Mouse (Mus musculus) embryonic facial prominence, embryonic 12.5 days (tissue): ENCODE measurements around the gene Snapc4. TPM values are rescaled to one million over a fixed set of nuclear protein-coding genes. Genes with fewer than 3 reads are reported as not detected.

Experiments
- ATAC-seq: fragments of 200-750 bp; cut with Nextera tagmentation; 2 replicates; pipeline ENCODE4 v1.8.0; 2017; ENCODE audit not compliant: insufficient number of reproducible peaks, insufficient read depth, low FRiP score, low TSS enrichment
- H3K27ac ChIP-seq: fragments of 300-500 bp; sonication (generic); 2 replicates; pipeline ENCODE4 v1.5.1; 2016; ENCODE audit warnings: mild to moderate bottlenecking
- H3K27me3 ChIP-seq: fragments of 300-500 bp; sonication (generic); 2 replicates; pipeline ENCODE4 v1.6.1; 2016; ENCODE audit warnings: mild to moderate bottlenecking, moderate library complexity
- H3K36me3 ChIP-seq: fragments of 300-500 bp; sonication (generic); 2 replicates; pipeline ENCODE4 v1.6.1; 2016; ENCODE audit warnings: mild to moderate bottlenecking
- H3K4me1 ChIP-seq: fragments of 300-500 bp; sonication (generic); 2 replicates; pipeline ENCODE4 v1.6.1; 2016
- H3K4me2 ChIP-seq: fragments of 300-500 bp; sonication (generic); replicated peaks from 2 replicates; pipeline ENCODE4 v1.6.1; 2016; ENCODE audit warnings: mild to moderate bottlenecking, moderate library complexity
- H3K4me3 ChIP-seq: fragments of 300-500 bp; sonication (generic); 2 replicates; pipeline ENCODE4 v1.5.1; 2016; ENCODE audit warnings: mild to moderate bottlenecking
- H3K9ac ChIP-seq: fragments of 300-500 bp; sonication (generic); 2 replicates; pipeline ENCODE4 v1.6.1; 2016; ENCODE audit warnings: mild to moderate bottlenecking, moderate library complexity
- H3K9me3 ChIP-seq: fragments of 300-500 bp; sonication (generic); 2 replicates; pipeline ENCODE4 v1.6.1; 2016; ENCODE audit warnings: mild to moderate bottlenecking, moderate library complexity
- WGBS: fragments of 180-500 bp; shearing (Covaris S2); methylation state at CpG from one replicate; pipeline ENCODE4 v1.1.7; 2016; 5-methylcytosine and 5-hydroxymethylcytosine counted together
- polyA plus RNA-seq: library from polyadenylated mRNA; unstranded; fragments of >200 nt; fragmentation: Nextera tagmentation; extraction: Ambion mirVana; gene quantifications from 2 replicates; pipeline ENCODE4 v1.2.1, GENCODE M21; 2016

Snapc4 gene
- polyA plus RNA-seq, 1 experiment from 2014 or later = 39.2 TPM

GRCm38 (mm10) chr2:26372396-26372795 lies 8.1 kb downstream of the Snapc4 start:
- Histone ChIP-seq H3K36me3 (peaks cover 96% of the 10 kb centered on the region), H3K9ac (no peak overlapping the region), H3K4me2 (no peak overlapping the region), H3K4me1 (no peaks in the 10 kb centered on the region), H3K4me3 (no peak overlapping the region), H3K27ac (no peak overlapping the region), H3K27me3 (no peaks in the 10 kb centered on the region), H3K9me3 (no peaks in the 10 kb centered on the region)
- WGBS = 93% methylated on average over 8 of the region's 8 CpGs
- no peak for ATAC-seq

DNA sequence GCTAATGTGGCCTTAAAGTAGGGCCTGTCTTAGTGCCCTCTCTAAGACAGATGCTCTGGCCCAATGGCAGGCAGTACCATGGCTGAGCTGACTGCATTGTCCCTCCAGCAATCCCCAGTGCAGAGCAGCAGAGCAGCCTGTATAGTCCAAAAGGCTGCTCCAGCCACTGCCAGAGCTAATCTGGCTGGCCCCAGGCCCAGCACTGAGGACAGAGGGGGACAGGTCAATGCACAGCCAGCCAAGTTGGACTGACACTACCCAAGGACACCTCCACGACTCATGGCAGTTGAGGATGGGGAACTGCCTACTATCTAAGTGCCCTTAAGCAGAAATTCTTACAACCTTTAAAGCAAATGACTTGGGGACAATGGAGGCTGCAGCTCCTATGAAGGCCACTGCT lies 11.9 kb downstream of the Snapc4 start:
- peaks cover 94% of the 10 kb centered on the region for H3K36me3 ChIP-seq

DNA sequence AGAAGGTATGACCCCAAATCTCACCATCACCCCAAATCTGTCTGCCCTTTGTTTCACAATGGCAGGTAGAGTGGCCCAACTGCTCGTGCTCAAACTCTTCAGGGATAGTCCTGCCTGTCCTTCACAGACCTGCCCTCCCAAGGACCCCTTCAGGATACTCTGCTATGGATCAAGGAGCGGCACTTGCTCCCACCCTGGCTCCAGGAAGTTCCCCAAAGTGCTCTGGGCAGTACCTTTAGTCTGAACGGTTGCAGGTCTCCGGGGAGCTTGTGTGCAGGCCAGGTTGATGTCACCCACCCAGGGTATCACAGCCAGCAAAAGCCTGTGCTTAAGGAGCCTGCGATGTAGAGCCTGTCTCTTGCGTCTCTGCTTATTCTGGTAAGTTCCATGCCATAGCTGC lies 12.5 kb downstream of the Snapc4 start:
- Histone ChIP-seq H3K4me3 (no peak overlapping the region), H3K9me3 (no peaks in the 10 kb centered on the region), H3K9ac (no peak overlapping the region), H3K4me2 (no peak overlapping the region), H3K36me3 (peaks cover 94% of the 10 kb centered on the region), H3K27me3 (no peaks in the 10 kb centered on the region), H3K27ac (no peak overlapping the region), H3K4me1 (no peaks in the 10 kb centered on the region)
- 89% methylated on average over 6 of the region's 6 CpGs for WGBS
- ATAC-seq = no peak

More for the DNA sequence above, 11.9 kb downstream of the Snapc4 start:
- Histone ChIP-seq H3K4me1 (no peaks in the 10 kb centered on the region), H3K27me3 (no peaks in the 10 kb centered on the region), H3K9me3 (no peaks in the 10 kb centered on the region), H3K4me2 (no peak overlapping the region), H3K9ac (no peak overlapping the region), H3K4me3 (no peak overlapping the region), H3K27ac (no peak overlapping the region)
- 95% methylated on average over 1 of the region's 1 CpGs for WGBS
- no peak; the same call in 1 of the 2 replicates for ATAC-seq

DNA sequence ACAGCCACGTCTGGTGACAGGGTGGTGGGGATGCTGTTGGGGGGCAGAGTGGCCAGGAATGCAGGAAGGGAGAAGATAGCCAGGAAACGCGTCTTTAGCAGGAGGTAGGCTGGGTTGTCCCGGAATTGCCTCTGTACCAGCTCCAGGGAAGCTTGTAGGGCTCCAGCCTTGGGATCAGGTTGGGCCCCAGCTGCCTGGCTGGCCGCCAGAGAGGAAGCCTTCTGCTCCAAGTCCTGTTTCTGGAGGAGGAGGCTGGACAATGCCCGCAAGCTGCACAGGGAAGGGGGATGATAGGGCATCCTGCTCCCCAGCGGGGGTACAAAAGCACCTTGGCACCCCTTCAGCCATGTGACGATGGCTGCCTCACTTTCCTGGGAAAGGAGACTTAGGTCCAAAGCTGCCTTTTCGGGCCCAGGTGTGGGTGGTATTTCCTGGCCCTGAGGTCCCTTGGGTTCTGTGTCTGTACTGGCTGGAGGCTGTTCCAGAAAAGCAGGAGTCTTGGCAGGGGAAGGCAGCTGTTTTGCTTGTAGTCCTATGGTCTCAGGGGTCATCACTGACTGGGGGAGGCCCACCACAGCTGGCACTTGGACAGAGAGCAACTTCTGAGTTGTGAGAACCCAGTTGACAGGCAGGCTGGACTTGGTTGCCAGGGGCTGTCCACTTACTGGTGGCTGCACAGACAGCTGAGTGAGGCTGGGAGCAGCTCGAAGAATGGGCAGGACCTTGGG lies 15.6 kb downstream of the Snapc4 start:
- Histone ChIP-seq H3K4me2 (no peak overlapping the region), H3K9ac (no peak overlapping the region), H3K27ac (0 out of 2 replicates have a peak overlapping the region, but pooled peaks have one; percentile 6), H3K4me1 (no peaks in the 10 kb centered on the region), H3K36me3 (peaks cover 73% of the 10 kb centered on the region), H3K9me3 (no peaks in the 10 kb centered on the region), H3K27me3 (no peaks in the 10 kb centered on the region), H3K4me3 (no peak overlapping the region)
- WGBS = 87% methylated on average over 10 of the region's 10 CpGs
- no peak for ATAC-seq

DNA sequence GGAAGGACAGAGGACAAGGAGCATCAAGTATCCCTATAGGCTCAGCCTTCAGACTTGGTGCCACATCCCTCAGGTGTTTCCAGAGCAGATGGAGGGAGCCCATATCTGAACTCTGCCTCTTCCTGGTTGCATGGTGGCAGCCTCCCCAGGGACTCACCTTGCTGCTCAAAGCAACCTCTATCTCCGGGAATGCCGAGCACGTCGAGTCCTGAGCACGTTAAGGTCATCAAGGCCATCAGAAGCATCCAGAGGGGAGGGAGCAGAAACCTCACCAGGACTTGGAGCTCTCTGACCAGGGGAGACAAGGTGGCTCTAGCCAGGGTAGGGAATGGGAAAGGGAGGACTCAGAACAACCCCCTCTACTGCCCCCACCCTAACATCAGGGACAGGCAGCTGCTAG lies 17.0 kb downstream of the Snapc4 start:
- no peak for ATAC-seq
- Histone ChIP-seq H3K27ac (no peak overlapping the region), H3K4me2 (no peak overlapping the region), H3K9ac (no peak overlapping the region), H3K4me3 (no peak overlapping the region), H3K36me3 (peaks cover 59% of the 10 kb centered on the region), H3K9me3 (no peaks in the 10 kb centered on the region), H3K4me1 (no peaks in the 10 kb centered on the region), H3K27me3 (no peaks in the 10 kb centered on the region)
- WGBS = 80% methylated on average over 5 of the region's 5 CpGs

DNA sequence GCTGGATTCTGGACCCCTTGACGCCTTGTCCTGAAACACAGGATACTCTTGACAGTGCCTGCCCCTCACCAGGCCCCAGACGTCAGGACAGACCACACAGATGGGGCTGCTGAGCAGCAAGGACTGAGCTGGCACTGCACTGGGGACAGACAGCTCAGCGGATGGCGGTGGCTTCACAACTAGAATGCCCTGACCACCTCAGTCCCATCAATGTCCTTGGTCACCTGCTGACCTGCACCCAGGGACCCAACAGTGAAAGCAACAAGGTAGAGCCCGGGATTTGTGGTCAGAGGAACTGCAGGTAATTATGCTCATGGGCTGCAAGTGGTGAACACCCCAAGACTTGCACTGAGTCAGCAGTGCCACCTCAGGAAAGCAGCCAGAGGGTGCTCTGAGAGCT lies 17.5 kb downstream of the Snapc4 start:
- Histone ChIP-seq H3K9ac (no peak overlapping the region), H3K9me3 (no peaks in the 10 kb centered on the region), H3K4me3 (no peak overlapping the region), H3K27ac (no peak overlapping the region), H3K4me1 (no peaks in the 10 kb centered on the region), H3K4me2 (no peak overlapping the region), H3K27me3 (no peaks in the 10 kb centered on the region), H3K36me3 (peaks cover 54% of the 10 kb centered on the region)
- no peak for ATAC-seq
- 74% methylated on average over 5 of the region's 5 CpGs for WGBS

DNA sequence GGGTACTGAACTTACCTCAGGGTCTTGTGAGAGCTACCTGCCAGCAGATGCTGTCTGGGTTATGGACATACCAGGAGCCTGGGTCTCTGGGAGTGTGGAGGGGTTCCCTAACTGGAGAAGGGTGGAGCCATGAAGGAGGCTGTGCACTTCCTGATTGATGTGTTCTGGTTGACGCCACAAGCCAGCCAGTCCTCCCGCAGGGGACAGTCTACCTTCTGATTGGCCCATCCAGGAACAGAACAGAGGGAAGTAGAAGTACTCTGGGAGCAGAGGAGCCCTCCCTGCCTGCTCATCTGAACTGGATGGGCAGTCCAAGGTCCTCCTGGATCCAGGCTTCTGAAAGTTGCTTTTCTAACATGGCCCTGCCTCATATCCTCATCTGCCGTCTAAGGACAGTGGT lies 19.7 kb downstream of the Snapc4 start, which contains the start of gene Card9:
Gene Card9, minus strand, starts transcription at position 147 of the 400 bp plus-strand sequence.
- H3K4me3 ChIP-seq = no peak within 1 kb of the TSS
- H3K4me1 ChIP-seq = no peaks in the 10 kb centered on the region
- H3K27me3 ChIP-seq = no peaks in the 10 kb centered on the region
- no peaks in the 10 kb centered on the region for H3K9me3 ChIP-seq
- no peak for ATAC-seq
- peaks cover 32% of the 10 kb centered on the region for H3K36me3 ChIP-seq
- H3K9ac ChIP-seq = no peak within 1 kb of the TSS
- no peak within 1 kb of the TSS for H3K27ac ChIP-seq
- no peak within 1 kb of the TSS for H3K4me2 ChIP-seq
- WGBS = 47% methylated on average over 3 of the region's 3 CpGs

GRCm38 (mm10) chr2:26359983-26360382 lies 20.5 kb downstream of the Snapc4 start:
- Histone ChIP-seq H3K4me3 (no peak overlapping the region), H3K9ac (no peak overlapping the region), H3K27me3 (no peaks in the 10 kb centered on the region), H3K4me1 (no peaks in the 10 kb centered on the region), H3K36me3 (peaks cover 24% of the 10 kb centered on the region), H3K27ac (no peak overlapping the region), H3K4me2 (no peak overlapping the region), H3K9me3 (no peaks in the 10 kb centered on the region)
- 90% methylated on average over 6 of the region's 6 CpGs for WGBS
- no peak for ATAC-seq

DNA sequence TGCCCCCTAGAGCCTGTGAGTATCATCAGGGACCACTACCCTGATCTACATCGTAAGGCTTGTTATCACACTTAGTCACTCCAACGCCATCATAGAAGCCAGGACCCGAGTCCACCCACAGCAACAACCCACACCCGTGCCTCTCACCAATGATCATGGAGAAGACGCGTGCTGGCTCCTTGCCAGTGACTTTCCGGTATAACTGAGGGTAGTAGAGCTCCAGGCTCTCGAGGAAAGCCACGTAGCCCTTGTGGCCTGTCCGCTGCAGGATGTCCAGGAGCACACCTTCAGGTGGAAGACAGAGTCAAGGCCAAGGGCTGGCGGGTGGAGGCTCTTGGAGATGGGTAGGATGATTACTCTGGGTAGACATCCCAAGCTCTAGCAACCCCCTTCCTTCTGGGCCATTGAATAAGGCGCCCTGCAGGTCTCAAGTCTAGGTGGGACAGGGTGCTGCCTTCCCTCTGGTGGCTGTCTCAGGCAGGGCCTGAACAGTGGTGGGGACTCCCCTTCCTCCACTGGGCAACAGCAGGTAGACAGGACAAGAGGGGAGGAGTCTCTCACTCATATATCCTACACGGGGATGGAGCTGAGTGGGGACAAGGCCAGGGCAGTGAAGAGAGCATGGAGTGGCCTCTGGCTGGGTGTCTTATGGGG lies 21.7 kb downstream of the Snapc4 start:
- no peak overlapping the region for H3K9ac ChIP-seq
- no peaks in the 10 kb centered on the region for H3K4me1 ChIP-seq
- ATAC-seq = no peak
- no peaks in the 10 kb centered on the region for H3K27me3 ChIP-seq
- no peak overlapping the region for H3K4me3 ChIP-seq
- peaks cover 14% of the 10 kb centered on the region for H3K36me3 ChIP-seq
- H3K9me3 ChIP-seq = no peaks in the 10 kb centered on the region
- no peak overlapping the region for H3K4me2 ChIP-seq
- H3K27ac ChIP-seq = no peak overlapping the region
- WGBS = 89% methylated on average over 13 of the region's 13 CpGs

- WGBS = 48% methylated on average over 15 of the region's 15 CpGs
- H3K36me3 ChIP-seq = peaks cover 2% of the 10 kb centered on the region; the same call in 1 of the 2 replicates
- no peaks in the 10 kb centered on the region for H3K9me3 ChIP-seq
- no peak overlapping the region for H3K4me2 ChIP-seq
- H3K9ac ChIP-seq = no peak overlapping the region
- H3K4me3 ChIP-seq = no peak overlapping the region
- no peak overlapping the region for H3K27ac ChIP-seq
- H3K4me1 ChIP-seq = peaks cover 5% of the 10 kb centered on the region; the same call in 1 of the 2 replicates
- H3K27me3 ChIP-seq = no peaks in the 10 kb centered on the region
- ATAC-seq = no peak
Observed at GRCm38 (mm10) chr2:26357484-26357883, 23.0 kb downstream of the Snapc4 start.

- Histone ChIP-seq H3K4me2 (no peak overlapping the region), H3K27ac (no peak overlapping the region), H3K36me3 (no peaks in the 10 kb centered on the region), H3K4me3 (no peak overlapping the region), H3K9me3 (no peaks in the 10 kb centered on the region), H3K9ac (no peak overlapping the region), H3K4me1 (peaks cover 7% of the 10 kb centered on the region; the same call in 1 of the 2 replicates), H3K27me3 (no peaks in the 10 kb centered on the region)
- no peak for ATAC-seq
- WGBS = 73% methylated on average over 7 of the region's 7 CpGs
Observed at GRCm38 (mm10) chr2:26356678-26357077, 23.8 kb downstream of the Snapc4 start.

- Histone ChIP-seq H3K9ac (no peak overlapping the region), H3K36me3 (no peaks in the 10 kb centered on the region), H3K4me2 (no peak overlapping the region), H3K27me3 (no peaks in the 10 kb centered on the region), H3K9me3 (no peaks in the 10 kb centered on the region), H3K4me3 (no peak overlapping the region), H3K27ac (no peak overlapping the region), H3K4me1 (peaks cover 7% of the 10 kb centered on the region)
- no peak for ATAC-seq
- 86% methylated on average over 4 of the region's 4 CpGs for WGBS
Observed at GRCm38 (mm10) chr2:26356231-26356630, 24.2 kb downstream of the Snapc4 start.
